Mouse (Mus musculus) intestine, postnatal 0 days (tissue): ENCODE measurements around the gene Scd3. TPM values are rescaled to one million over a fixed set of nuclear protein-coding genes. Genes with fewer than 3 reads are reported as not detected.
A peak's percentile ranks its signal among the peaks of the same experiment; 100 is the strongest.

ENCODE experiments used
- ATAC-seq: fragments of 200-750 bp; cut with Nextera tagmentation; 2 replicates; pipeline ENCODE4 v1.8.0; 2017; ENCODE audit warnings: mild to moderate bottlenecking, moderate TSS enrichment, moderate library complexity
- H3K27ac ChIP-seq: fragments of 300-500 bp; sonication (generic); 2 replicates; pipeline ENCODE4 v1.5.1; 2014; ENCODE audit warnings: mild to moderate bottlenecking, low read depth, low read length, moderate library complexity
- H3K27me3 ChIP-seq: fragments of 300-500 bp; sonication (generic); replicated peaks from 2 replicates; pipeline ENCODE4 v1.6.1; 2014; ENCODE audit warnings: low read length, mixed read lengths; ENCODE audit not compliant: control insufficient read depth, insufficient read depth
- H3K36me3 ChIP-seq: fragments of 300-500 bp; sonication (generic); 2 replicates; pipeline ENCODE4 v1.6.1; 2014; ENCODE audit warnings: mild to moderate bottlenecking, moderate library complexity; ENCODE audit not compliant: control insufficient read depth, insufficient read depth
- H3K4me1 ChIP-seq: fragments of 300-500 bp; sonication (generic); replicated peaks from 2 replicates; pipeline ENCODE4 v1.6.1; 2014; ENCODE audit warnings: antibody characterized with exemption, low read length, mixed read lengths; ENCODE audit not compliant: control insufficient read depth, insufficient read depth
- H3K4me2 ChIP-seq: fragments of 300-500 bp; sonication (generic); replicated peaks from 2 replicates; pipeline ENCODE4 v1.6.1; 2014; ENCODE audit warnings: low read depth, mild to moderate bottlenecking, moderate library complexity
- H3K4me3 ChIP-seq: fragments of 300-500 bp; sonication (generic); 2 replicates; pipeline ENCODE4 v1.5.1; 2014; ENCODE audit warnings: low read depth, low read length
- H3K9ac ChIP-seq: fragments of 300-500 bp; sonication (generic); 2 replicates; pipeline ENCODE4 v1.6.1; 2014; ENCODE audit warnings: mild to moderate bottlenecking, low read depth, low read length
- H3K9me3 ChIP-seq: fragments of 300-500 bp; sonication (generic); 2 replicates; pipeline ENCODE4 v1.6.1; 2016; ENCODE audit warnings: mixed run types; ENCODE audit not compliant: control insufficient read depth
- CTCF ChIP-seq: sonication (generic); IDR thresholded peaks from 2 replicates; pipeline ENCODE4 v1.5.1; 2016; ENCODE audit warnings: low read depth, mild to moderate bottlenecking, control low read depth, antibody characterized with exemption, moderate library complexity
- WGBS: fragments of 180-500 bp; shearing (Covaris S2); extraction: QIAGEN DNeasy Blood & Tissue Kit; methylation state at CpG from one replicate; pipeline ENCODE4 v1.1.7; 2014; 5-methylcytosine and 5-hydroxymethylcytosine counted together
- polyA plus RNA-seq: library from polyadenylated mRNA; unstranded; fragments of >200 nt; fragmentation: Nextera tagmentation; extraction: Ambion mirVana; gene quantifications from 2 replicates; pipeline ENCODE4 v1.2.1, GENCODE M21; 2015

The Scd3 gene
- polyA plus RNA-seq, 1 experiment from 2014 or later = not detected

- Histone ChIP-seq H3K27ac (no peak overlapping the region), H3K9ac (no peak overlapping the region), H3K27me3 (no peaks in the 10 kb centered on the region), H3K9me3 (no peaks in the 10 kb centered on the region), H3K36me3 (no peaks in the 10 kb centered on the region), H3K4me2 (no peak overlapping the region), H3K4me3 (no peak overlapping the region), H3K4me1 (no peaks in the 10 kb centered on the region)
- no peak for ATAC-seq
- no peak for TF ChIP-seq CTCF
- WGBS = 61% methylated on average over 9 of the region's 9 CpGs
Observed at GRCm38 (mm10) chr19:44264226-44264625, 61.2 kb downstream of the Scd3 start.

DNA sequence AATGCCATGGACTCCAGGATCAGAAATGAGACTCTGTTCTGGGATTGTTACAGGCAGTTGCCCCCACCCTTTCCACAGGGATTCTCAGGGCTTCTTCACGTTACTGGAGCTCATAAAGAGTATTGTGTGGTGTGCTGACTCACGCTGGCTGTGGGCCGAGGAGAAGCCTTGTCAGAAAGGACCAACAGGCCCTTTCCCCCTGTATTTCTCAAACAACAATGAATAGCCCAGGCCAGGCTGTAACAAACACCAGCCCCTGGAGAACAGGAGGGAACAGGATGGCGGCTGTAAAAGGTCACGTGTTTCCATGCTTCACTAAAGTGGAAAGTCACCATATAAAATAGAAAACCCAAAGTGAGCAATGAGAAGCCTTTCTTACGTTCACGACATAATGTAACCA lies 62.2 kb downstream of the Scd3 start:
- Histone ChIP-seq H3K9me3 (no peaks in the 10 kb centered on the region), H3K4me3 (no peak overlapping the region), H3K36me3 (no peaks in the 10 kb centered on the region), H3K4me1 (no peaks in the 10 kb centered on the region), H3K27me3 (no peaks in the 10 kb centered on the region), H3K4me2 (no peak overlapping the region), H3K9ac (no peak overlapping the region), H3K27ac (no peak overlapping the region)
- TF ChIP-seq CTCF = no peak
- WGBS = 73% methylated on average over 7 of the region's 7 CpGs
- ATAC-seq = no peak

GRCm38 (mm10) chr19:44265911-44266337 lies 62.9 kb downstream of the Scd3 start:
- Histone ChIP-seq H3K9ac (no peak overlapping the region), H3K36me3 (no peaks in the 10 kb centered on the region), H3K27me3 (no peaks in the 10 kb centered on the region), H3K4me1 (no peaks in the 10 kb centered on the region), H3K9me3 (no peaks in the 10 kb centered on the region), H3K4me2 (no peak overlapping the region), H3K4me3 (no peak overlapping the region), H3K27ac (no peak overlapping the region)
- 55% methylated on average over 5 of the region's 5 CpGs for WGBS
- no peak for TF ChIP-seq CTCF
- ATAC-seq = no peak

GRCm38 (mm10) chr19:44266458-44266823 lies 63.4 kb downstream of the Scd3 start:
- H3K36me3 ChIP-seq = no peaks in the 10 kb centered on the region
- peak overlapping the region; percentile 60 for H3K4me3 ChIP-seq
- 11% methylated on average over 6 of the region's 6 CpGs for WGBS
- peak overlapping the region; percentile 96 for H3K27ac ChIP-seq
- H3K9me3 ChIP-seq = no peaks in the 10 kb centered on the region
- no peaks in the 10 kb centered on the region for H3K4me1 ChIP-seq
- TF ChIP-seq CTCF = peak; percentile 45
- ATAC-seq = no peak
- H3K4me2 ChIP-seq = peak overlapping the region; percentile 91
- no peaks in the 10 kb centered on the region for H3K27me3 ChIP-seq
- no peak overlapping the region for H3K9ac ChIP-seq

- no peaks in the 10 kb centered on the region for H3K9me3 ChIP-seq
- peak overlapping the region; percentile 91 for H3K4me2 ChIP-seq
- peak overlapping the region; percentile 96 for H3K27ac ChIP-seq
- peak overlapping the region; percentile 50 for H3K9ac ChIP-seq
- peak; percentile 64 for TF ChIP-seq CTCF
- WGBS = under 1% methylated on average over 43 of the region's 43 CpGs
- peak overlapping the region; percentile 60 for H3K4me3 ChIP-seq
- H3K36me3 ChIP-seq = no peaks in the 10 kb centered on the region
- no peaks in the 10 kb centered on the region for H3K4me1 ChIP-seq
- ATAC-seq = peak; percentile 95
- no peaks in the 10 kb centered on the region for H3K27me3 ChIP-seq
Observed at GRCm38 (mm10) chr19:44266824-44267498, 63.9 kb downstream of the Scd3 start.

GRCm38 (mm10) chr19:44267499-44268002 lies 64.5 kb downstream of the Scd3 start:
- peak overlapping the region; percentile 91 for H3K4me2 ChIP-seq
- peak overlapping the region; percentile 50 for H3K9ac ChIP-seq
- H3K4me1 ChIP-seq = no peaks in the 10 kb centered on the region
- ATAC-seq = no peak
- no peaks in the 10 kb centered on the region for H3K27me3 ChIP-seq
- TF ChIP-seq CTCF = no peak
- H3K27ac ChIP-seq = peak overlapping the region; percentile 96
- H3K9me3 ChIP-seq = no peaks in the 10 kb centered on the region
- peak overlapping the region; percentile 60 for H3K4me3 ChIP-seq
- whole genome bisulfite sequencing = 8% methylated on average over 18 of the region's 18 CpGs
- no peaks in the 10 kb centered on the region for H3K36me3 ChIP-seq
